Mouse (Mus musculus) embryonic fibroblast, embryonic 13.5 days (primary cell): ENCODE results near the gene Fmod. TPM values are rescaled to one million over a fixed set of nuclear protein-coding genes. Genes with fewer than 3 reads are reported as not detected.

ENCODE experiments used
- H3K27ac ChIP-seq: 2 replicates; pipeline ENCODE4 v1.5.1; 2012; ENCODE audit warnings: low read length, control low read depth, inconsistent platforms; ENCODE audit not compliant: insufficient read depth
- H3K4me1 ChIP-seq: 2 replicates; pipeline ENCODE4 v1.6.1; 2011; ENCODE audit warnings: low read length; ENCODE audit not compliant: control insufficient read depth, insufficient read depth
- H3K4me3 ChIP-seq: 2 replicates; pipeline ENCODE4 v1.5.1; 2011; ENCODE audit warnings: mild to moderate bottlenecking, control low read depth, low read length; ENCODE audit not compliant: insufficient read depth
- CTCF ChIP-seq: IDR thresholded peaks from 2 replicates; pipeline ENCODE4 v1.5.1; 2011; ENCODE audit warnings: mild to moderate bottlenecking, control low read depth, low read length, moderate library complexity, borderline replicate concordance; ENCODE audit not compliant: insufficient read depth
- POLR2A ChIP-seq: IDR thresholded peaks from 2 replicates; pipeline ENCODE4 v1.6.1; 2011; ENCODE audit warnings: low read depth, mild to moderate bottlenecking, control low read depth, low read length, moderate library complexity
- polyA plus RNA-seq: library from polyadenylated mRNA; stranded (reverse); fragments of >200 nt; gene quantifications from 2 replicates; pipeline ENCODE4 v1.2.4, GENCODE M21; 2011; ENCODE audit warnings: low read depth; ENCODE audit not compliant: missing spikeins, insufficient read length

Gene Fmod
- polyA plus RNA-seq, 1 experiment, result 74.2 TPM

DNA sequence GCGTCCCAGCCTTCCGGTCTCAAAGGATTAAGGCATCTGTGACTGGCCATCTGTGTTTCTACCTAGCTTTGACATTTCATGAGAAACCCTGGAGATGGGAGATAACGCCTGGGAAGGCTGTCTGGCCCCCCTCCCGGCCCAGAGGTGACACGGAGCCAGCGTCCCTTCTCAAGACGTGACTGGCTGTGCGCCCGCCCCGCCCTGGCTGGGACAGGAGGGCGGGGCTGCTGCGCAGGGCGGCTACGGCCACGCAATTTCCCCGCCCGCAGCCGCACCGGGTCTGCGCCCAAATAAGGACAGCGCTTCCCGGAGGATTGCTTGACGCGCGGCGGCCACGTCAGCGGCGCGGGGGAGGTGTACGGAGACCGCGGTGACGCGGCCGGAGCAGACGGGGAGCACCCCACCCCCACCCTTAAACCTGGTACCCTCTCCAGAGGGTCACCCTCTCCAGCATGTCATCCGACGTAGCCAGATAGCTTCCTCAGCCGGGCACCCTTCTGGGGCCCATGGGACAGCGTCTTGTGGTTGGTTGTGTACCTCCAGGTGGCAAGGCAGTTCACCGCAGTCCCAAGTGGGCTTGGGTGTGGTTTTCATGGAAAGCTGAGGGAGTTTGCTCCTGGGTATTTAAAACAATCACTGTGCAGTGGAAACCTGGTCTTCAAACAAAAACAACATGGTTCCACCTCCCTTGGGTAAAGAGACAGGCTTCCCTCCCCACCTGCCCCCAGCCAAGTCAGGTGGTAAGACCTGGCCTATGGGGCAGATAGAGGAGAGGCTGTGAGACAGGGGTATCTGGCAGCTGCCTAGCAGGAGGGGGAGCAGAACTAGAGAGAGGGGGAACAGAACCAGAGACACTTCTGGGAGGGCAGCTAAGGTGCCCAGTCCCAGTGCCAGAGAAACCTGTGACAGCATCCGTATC, 56.1 kb downstream of the Fmod start:
- Histone ChIP-seq H3K4me1 (peaks cover 34% of the 10 kb centered on the region), H3K27ac (peak overlapping the region; percentile 55), H3K4me3 (no peak overlapping the region)
- TF ChIP-seq POLR2A (no peak; the same call in none of the 2 replicates), CTCF (no peak)

DNA sequence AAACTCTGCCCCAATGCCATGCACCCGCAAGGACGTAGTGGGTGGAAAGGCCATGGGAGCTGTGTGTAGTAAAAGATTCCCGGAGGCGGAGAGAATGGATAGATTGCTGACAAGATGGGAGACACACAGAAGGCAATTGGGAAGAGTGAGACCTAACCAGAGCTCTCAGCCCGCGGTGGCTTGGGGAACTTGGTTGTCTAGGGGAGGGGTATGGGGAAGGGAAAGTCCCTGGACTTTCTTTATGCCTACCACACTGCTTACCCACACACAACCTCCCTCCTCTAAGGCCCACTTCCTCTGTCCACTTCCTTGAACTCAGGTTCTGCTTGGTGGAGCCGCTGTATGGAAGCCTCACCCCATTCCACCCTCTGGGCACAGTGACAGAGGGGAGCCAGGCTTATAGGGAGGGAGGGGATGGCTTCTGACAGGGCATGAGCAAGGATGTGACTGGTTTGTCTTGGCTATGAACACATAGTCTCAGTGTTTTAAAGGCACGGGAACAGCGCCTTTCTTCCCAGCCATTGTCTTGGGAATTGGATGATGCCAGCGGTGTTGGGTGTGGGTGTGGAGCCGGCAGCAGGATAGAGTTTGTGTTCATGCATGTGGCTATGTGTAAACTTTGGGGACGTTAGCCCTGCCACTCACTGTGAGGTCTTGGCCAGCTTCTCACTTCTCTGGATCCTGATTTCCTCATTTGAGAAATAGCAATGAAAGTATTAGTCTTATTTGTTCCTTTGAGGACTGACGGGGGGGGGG, 56.9 kb downstream of the Fmod start:
- Histone ChIP-seq H3K4me1 (peaks cover 39% of the 10 kb centered on the region), H3K27ac (peak overlapping the region; percentile 55; the same call in 1 of the 2 replicates), H3K4me3 (no peak overlapping the region)
- no peak for TF ChIP-seq CTCF
- TF ChIP-seq POLR2A, result peak; percentile 18; the same call in 1 of the 2 replicates

DNA sequence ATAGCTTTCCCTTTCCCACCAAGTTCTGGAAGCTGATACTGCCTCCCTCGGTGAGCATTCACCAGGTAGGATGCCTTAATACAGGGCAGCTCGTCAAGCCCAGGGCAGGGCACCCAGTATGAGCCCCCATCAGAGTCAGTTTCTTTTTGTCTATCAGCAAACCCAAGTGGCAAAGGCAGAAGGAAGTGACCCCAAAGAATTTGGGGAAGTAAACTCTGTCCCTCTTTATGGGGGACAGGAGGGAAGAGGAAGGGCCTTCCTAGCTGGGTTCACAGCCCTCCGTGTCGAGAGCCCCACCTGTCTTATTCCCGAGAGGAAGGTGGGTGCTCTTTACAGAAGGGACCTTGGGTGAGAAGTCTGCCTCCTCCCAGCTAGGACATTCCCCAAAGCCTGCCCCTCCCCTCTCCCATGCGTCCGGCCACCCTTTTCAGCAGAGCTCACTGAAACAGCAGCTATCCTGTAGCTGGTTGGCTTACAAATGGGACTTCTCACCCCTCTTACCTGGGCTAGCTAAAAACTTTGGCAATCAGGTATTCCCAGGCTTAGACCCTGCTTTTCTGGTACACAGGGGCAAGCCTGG, 58.1 kb downstream of the Fmod start:
- H3K27ac ChIP-seq, result no peak overlapping the region
- H3K4me3 ChIP-seq, result no peak overlapping the region
- H3K4me1 ChIP-seq, result peaks cover 39% of the 10 kb centered on the region
- TF ChIP-seq CTCF, result no peak
- TF ChIP-seq POLR2A, result no peak

DNA sequence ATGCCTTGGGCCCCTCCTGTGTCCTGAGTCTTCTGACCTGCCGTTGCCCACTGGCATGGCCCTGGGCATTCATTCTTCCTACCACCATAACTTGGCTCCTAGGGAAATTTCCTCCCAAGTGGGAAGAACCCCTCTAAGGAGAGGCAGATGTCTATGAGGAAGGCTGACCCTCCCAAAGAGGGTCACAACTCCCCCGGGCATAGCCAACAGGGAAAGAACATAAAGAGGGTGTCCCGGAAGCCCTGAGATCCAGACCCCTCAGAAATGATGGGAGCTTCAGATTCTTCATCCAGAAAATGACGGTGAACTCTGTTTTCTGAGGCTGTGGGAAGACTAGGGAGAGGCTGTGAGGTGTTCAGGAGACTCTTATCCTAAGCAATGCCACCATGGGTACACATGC, 58.7 kb downstream of the Fmod start:
- H3K4me3 ChIP-seq, result no peak overlapping the region
- no peak overlapping the region; the same call in 1 of the 2 replicates for H3K27ac ChIP-seq
- TF ChIP-seq POLR2A, result no peak
- no peak for TF ChIP-seq CTCF
- peaks cover 41% of the 10 kb centered on the region for H3K4me1 ChIP-seq

DNA sequence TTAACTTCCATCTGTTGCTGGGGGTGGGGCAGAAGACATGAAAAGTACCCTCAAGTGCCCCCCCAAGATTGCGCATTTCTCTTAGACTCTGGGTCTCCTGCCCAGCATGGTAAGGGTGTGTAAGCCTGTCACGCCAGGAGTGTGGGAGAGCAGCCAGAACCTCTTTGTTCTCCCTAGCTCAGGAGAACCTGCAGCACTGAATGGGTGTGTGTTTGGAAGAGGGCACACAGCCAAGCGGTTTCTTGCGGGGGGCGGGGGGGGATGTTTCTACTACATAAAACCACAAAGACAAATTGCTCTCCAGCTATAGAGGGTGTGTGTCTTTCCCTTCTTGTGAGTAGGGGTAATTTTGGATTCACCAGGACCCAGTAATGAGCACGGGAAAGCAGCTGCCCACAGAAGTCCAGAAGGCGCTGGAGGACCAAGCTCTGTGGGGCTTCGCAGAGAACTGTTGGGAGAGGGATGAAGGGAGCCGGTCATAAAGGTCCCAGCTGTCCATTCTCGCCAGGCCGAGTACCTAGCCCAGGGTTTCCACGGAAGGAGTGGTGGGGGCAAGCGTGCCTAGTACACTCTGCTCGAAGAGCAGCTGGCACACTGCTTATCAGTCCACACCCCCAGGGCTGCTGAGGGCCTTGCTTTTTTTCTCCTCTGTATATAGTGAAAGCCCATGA, 59.3 kb downstream of the Fmod start:
- H3K4me3 ChIP-seq, result no peak overlapping the region
- peaks cover 43% of the 10 kb centered on the region for H3K4me1 ChIP-seq
- H3K27ac ChIP-seq, result peak overlapping the region; percentile 9; the same call in 1 of the 2 replicates
- TF ChIP-seq CTCF (no peak), POLR2A (no peak)

DNA sequence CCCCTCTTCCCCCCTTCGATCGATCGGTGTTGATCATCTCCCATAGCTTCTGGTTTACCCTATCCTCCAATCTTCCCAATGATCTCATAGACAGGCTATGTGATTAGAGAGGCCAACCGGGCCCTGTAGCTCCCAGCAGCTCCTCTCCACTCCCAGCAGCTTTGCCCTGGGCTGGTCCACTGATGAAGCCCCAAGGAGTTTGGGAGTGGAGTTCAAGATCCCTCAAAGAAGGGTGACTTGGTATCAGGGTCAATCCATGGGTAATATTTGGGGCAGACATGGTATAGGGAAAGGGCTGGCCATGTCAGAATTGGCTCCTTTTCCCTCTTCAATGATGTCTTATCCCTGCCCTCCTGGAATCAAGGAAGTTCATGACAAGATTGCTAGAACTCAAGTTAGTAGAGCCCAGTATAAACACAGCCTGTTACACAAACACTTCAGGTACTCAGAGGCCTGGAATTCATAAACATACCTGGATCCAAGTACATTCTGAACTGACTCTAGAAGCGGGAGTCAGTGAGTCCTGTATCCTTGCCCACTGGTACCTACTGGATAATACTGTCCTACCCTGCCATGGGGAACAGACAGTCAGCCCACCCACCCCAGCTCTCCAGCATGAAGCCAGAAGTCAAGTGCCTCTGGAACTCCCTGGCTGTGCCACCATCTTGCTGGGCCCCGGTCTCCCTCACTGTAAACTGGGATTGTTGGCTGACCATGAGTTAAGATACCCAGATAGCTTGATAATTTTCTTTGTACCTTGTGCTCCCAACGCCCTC, 60.2 kb downstream of the Fmod start:
- H3K27ac ChIP-seq, result no peak overlapping the region

More for the DNA sequence above, 60.2 kb downstream of the Fmod start:
- peaks cover 37% of the 10 kb centered on the region for H3K4me1 ChIP-seq
- TF ChIP-seq POLR2A, result no peak
- TF ChIP-seq CTCF, result no peak
- no peak overlapping the region for H3K4me3 ChIP-seq

Other genes starting within 250 kb of the Fmod start
- 37.2 and 41.3 TPM in 2 replicates for gene Atp2b4, start 236.2 kb upstream of the Fmod start, polyA plus RNA-seq
- 4.3 and 7.0 TPM in 2 replicates for gene Optc, start 129.3 kb upstream of the Fmod start, polyA plus RNA-seq
- gene Prelp, start 115.8 kb upstream of the Fmod start, polyA plus RNA-seq, result 28.4 and 42.1 TPM in 2 replicates
- gene Btg2, start 41.9 kb downstream of the Fmod start, polyA plus RNA-seq, result 96.4 and 125 TPM in 2 replicates
- gene Chit1, start 74.0 kb downstream of the Fmod start, polyA plus RNA-seq, result not detected in 2 replicates
- 5.0 and 9.6 TPM in 2 replicates for gene Chil1, start 144.9 kb downstream of the Fmod start, polyA plus RNA-seq
- not detected in 2 replicates for gene Mybph, start 156.2 kb downstream of the Fmod start, polyA plus RNA-seq
- gene Adora1, start 198.2 kb downstream of the Fmod start, polyA plus RNA-seq, result 0.20 and 0.79 TPM in 2 replicates